Mouse (Mus musculus): ENCODE measurements around the gene Trpm3.

The Trpm3 gene

GRCm38 (mm10) chr19:22929768-22930167, 790.9 kb downstream of the Trpm3 start:
- no peak for DNase-seq (ENCODE audit: low spot score)

- no peak for DNase-seq (ENCODE audit: low spot score)
Measured at GRCm38 (mm10) chr19:22930368-22930834, 791.6 kb downstream of the Trpm3 start.

- no peak for DNase-seq (ENCODE audit: low spot score)
Measured at GRCm38 (mm10) chr19:22931006-22931405, 792.2 kb downstream of the Trpm3 start.

- no peak for DNase-seq (ENCODE audit: low spot score)
Measured at GRCm38 (mm10) chr19:22935067-22935466, 796.2 kb downstream of the Trpm3 start.

- DNase-seq (ENCODE audit: low spot score): no peak
Measured at GRCm38 (mm10) chr19:22938848-22939724, 800.2 kb downstream of the Trpm3 start.

DNA sequence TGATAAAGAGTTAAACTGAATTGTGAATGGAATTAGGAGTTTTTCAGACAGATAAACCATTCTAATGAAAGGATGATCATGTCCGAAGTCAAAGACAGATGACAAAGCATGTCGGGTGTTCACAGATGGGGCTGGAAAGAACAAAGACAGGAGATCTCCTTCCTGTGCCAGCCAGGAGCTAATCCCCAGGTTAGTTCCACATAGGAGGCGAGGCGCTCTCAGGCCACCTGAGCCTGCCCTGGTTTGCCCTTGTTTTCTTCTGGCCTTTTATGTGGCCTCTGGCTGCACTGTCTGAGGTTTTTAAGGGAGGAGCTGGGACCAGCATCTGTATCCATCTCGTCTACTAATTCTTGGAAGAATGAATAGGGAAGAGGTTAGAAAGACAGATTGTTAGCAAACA, 801.0 kb downstream of the Trpm3 start:
- DNase-seq (ENCODE audit: low spot score): no peak

GRCm38 (mm10) chr19:22940487-22940886, 801.6 kb downstream of the Trpm3 start:
- no peak for DNase-seq (ENCODE audit: low spot score)

- no peak for DNase-seq (ENCODE audit: low spot score)
Measured at GRCm38 (mm10) chr19:22940956-22941355, 802.1 kb downstream of the Trpm3 start.

DNA sequence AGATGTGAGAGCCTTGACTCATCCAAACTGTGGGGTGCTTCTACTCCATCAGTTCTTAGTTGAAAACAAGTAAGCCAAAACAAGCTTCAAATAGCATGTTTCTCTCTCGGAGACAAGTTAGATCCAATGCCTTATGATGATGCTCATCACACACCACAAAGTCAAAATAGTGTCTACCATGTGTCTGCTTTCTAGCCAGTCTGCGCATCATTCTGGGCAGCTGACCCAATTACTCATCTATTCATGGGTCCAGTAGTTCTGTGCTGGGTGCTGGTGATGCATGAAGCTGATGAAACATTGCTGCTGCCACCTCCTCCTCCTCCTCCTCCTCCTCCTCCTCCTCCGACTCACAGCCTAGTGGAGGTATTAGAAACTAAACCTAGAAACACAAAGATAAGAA, 813.6 kb downstream of the Trpm3 start:
- no peak for DNase-seq (ENCODE audit: low spot score)

- no peak for DNase-seq (ENCODE audit: low spot score)
Measured at GRCm38 (mm10) chr19:22953191-22953590, 814.3 kb downstream of the Trpm3 start.

DNA sequence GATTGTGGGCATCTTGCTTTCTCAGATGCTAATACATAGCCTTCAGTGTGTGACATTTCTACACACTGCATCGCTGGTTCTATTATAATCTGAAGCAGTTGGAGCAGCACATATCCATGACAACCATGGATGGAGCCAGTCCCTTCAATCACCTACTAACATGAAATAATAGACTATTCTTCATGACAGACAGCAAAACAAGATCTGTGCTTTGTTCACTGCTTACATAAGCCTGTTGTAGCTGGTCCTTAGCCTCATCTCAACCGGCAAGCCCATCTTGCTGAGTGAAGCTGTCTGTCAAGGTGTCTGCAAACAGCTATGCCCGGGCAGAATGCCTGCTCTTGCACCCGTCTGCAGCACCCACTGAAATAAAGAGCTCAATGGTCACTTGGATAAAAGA, 819.6 kb downstream of the Trpm3 start:
- DNase-seq (ENCODE audit: low spot score): no peak

- no peak for DNase-seq (ENCODE audit: low spot score)
Measured at GRCm38 (mm10) chr19:22960450-22961265, 821.8 kb downstream of the Trpm3 start.

DNA sequence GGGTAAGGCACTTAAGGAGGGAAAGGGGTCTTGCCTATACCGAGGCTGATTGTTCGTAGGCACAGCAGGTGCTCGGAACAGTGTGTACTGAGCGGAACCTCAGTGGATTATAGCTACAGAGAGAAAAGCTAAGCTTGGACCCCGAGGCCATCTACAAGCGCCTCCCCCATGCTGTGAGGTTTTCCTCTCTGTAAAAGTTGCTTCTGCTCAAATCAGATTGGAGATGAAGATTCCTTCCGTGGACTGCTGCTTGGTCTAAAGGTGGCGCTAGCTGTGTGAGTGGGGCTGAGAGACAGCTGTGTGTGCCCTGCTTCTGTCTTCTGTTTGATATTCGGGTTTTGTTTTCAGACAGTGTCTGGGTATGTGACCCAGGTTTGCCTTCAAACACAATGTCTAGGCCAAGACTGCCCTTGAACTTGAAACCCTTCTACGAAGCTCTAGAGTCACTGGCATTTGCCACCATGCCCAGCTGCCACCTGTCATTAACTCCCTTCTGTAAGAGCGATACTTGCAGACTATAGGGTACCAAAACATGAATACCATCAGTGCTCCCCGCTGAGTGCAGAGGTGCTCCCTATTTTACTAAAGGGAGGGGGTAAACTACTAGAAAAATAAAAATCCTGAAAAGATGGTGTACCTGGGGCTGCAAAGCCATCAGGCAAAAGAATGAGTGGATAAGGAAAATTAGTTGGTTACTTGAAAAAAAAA, 823.3 kb downstream of the Trpm3 start:
- DNase-seq (ENCODE audit: low spot score): no peak

DNA sequence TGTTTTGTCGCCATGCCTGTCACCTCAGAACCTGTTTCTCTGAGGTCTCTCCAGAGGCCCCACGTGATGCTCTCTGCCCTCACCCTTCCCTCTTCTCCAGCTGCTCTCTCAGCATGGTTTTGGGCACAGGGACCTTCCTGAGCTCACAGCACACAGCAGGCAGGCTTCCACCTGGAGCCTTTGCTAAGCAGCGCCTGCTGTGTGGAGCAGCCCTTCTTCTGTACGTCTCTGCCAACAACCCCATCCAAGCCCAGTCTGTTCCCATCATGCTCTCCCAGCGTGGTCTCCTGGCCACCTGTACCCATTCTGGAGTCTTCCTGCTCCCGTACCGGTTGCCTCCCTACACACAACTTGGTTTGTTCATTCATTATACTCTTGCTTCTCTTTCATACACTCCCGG, 823.9 kb downstream of the Trpm3 start:
- DNase-seq (ENCODE audit: low spot score): no peak

DNA sequence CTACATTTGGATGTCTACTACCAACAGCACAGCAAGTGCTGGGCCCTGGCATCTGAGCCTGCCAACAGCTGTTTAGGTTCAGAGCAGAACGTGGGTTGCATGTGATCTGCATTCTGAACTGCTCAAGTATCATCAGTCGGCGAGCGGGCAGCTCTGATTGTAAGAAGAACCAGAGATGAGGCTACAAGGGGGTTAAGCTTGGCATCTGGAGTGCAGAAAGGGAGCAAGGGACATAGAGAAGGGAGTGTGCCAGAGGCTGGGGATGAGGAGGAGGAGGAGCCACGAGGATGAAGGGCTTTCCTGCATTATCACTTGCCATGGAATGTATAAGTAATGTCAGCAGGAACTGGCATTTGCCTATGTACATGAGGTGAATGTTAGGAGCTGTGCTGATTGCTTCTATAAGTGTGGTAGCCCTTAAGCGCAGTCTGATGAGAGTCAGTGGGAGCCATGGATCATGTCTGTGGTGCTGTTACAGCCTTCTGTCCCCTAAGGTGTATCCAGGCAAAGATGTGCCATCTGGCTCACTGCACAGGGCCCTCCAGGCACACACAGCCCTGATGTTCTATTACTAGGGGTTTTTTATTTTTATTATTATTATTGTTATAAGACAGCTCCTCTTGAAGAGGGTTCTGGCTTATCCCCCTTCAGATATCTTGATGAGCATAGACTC, 825.0 kb downstream of the Trpm3 start:
- no peak for DNase-seq (ENCODE audit: low spot score)

DNA sequence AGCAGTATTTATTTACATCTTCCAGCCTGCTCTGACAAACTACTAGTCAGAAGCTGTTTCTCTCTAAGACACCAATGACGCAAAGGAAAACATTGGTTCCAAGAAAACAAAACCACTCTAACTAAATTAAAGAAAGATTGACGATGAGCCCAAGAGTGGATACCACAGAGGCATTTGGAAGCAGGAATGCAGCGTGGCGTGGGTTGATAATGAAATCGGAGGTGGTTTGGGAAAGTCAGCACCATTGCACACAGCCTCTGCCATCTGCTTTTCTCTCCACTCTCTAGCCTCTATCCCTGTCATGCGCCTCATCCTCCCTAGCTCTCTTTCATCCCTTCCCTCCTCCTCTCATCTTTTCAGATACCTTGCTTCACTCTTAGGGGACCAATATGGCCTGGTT, 826.6 kb downstream of the Trpm3 start:
- DNase-seq (ENCODE audit: low spot score): no peak

DNA sequence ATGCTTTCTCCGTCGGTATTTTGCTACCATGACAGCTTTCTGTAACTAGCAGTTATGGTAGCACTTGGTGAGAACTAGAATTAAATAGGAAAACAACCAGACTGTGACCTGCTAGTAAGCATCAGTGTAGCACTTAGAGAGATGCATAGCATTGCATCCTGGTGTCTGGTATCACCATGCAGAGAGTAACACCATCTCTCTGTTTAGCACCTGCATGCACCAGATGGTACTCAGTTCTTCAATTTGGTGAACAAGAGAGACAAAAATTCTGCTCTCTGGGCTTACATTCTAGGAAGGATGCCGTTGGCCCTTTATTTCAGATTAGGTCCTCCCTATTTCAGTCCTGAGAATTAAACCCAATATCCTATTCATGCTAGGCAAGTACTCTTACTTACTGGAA, 834.4 kb downstream of the Trpm3 start:
- no peak for DNase-seq (ENCODE audit: low spot score)

- no peak for DNase-seq (ENCODE audit: low spot score)
Measured at GRCm38 (mm10) chr19:22973727-22974126, 834.9 kb downstream of the Trpm3 start.

GRCm38 (mm10) chr19:22975801-22976200, 837.0 kb downstream of the Trpm3 start:
- DNase-seq (ENCODE audit: low spot score): no peak

GRCm38 (mm10) chr19:22977508-22977907, 838.7 kb downstream of the Trpm3 start:
- DNase-seq (ENCODE audit: low spot score): no peak

- no peak for DNase-seq (ENCODE audit: low spot score)
Measured at GRCm38 (mm10) chr19:22978763-22979162, 839.9 kb downstream of the Trpm3 start.

GRCm38 (mm10) chr19:22979191-22979590, 840.3 kb downstream of the Trpm3 start:
- DNase-seq (ENCODE audit: low spot score): no peak
